In the genomic region with DNA sequence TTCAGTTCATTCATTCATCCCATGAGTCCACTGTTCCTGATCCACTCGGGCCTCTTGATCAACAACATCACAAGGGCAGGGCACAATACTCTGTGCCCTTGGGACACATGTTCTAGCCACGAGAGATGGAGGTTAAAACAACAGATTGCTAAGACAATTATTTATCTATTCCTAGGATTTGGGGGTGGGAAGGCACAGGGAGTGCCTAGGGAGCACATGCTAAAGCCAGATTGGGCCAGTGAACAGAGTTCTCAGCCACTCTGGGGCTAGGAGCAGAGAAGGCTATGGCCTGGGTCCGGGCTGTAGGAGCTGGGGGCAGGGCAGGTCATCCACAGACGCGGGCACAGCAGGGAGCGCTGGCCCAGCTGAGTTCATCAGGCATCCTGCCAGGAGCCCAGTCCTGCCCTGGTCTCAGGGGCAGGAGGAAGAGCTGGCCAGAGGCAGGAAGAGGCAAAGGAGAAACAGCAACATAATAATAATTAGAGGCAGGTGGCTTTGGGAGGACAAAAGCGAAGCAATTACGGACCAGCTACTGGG, we compare ENCODE assay signal across 13 mouse cellular contexts. TPM values are rescaled to one million over a fixed set of nuclear protein-coding genes. Genes with fewer than 3 reads are reported as not detected.
DNase-seq lines count a peak whose midpoint lies in the region; ATAC-seq and TF ChIP-seq lines count a peak whose summit lies in the region.
"Had no signal": no experiment of that assay in that cellular context is flagged by ENCODE, and none has a peak within 500 bp of the region (broad histone marks: within the 10 kb centered on the region; RNA-seq: fewer than 3 reads in every experiment).

No protein-coding gene starts in this region.

- DNase-seq in heart, postnatal 36 days = no peak
- no peak for DNase-seq in lung, postnatal 0 days (ENCODE audit: low spot score)
- DNase-seq in adrenal gland, postnatal 14 days = peak; percentile 88
- DNase-seq in lung, postnatal 4 days = peak; percentile 33 to 53
- no peak for DNase-seq in spleen, postnatal 4 days (ENCODE audit: low spot score in 2 of 2)

- H3K9ac ChIP-seq in heart, embryonic 12.5 days = no peak overlapping the region
- H3K9ac ChIP-seq in lung, embryonic 16.5 days (ENCODE audit: low read length) = no peak overlapping the region
- no peak overlapping the region for H3K9ac ChIP-seq in lung, postnatal 0 days (replicated peaks; ENCODE audit: low read depth)
- H3K9ac ChIP-seq: forebrain, embryonic 12.5 days; heart, embryonic 13.5 days had no signal

- no peak overlapping the region for H3K27ac ChIP-seq in heart, embryonic 12.5 days (ENCODE audit: poor library complexity, severe bottlenecking)
- no peak overlapping the region for H3K27ac ChIP-seq in lung, embryonic 16.5 days (ENCODE audit: low read length)
- H3K27ac ChIP-seq in lung, postnatal 0 days (ENCODE audit: low read length) = no peak overlapping the region
- H3K27ac ChIP-seq: forebrain, embryonic 12.5 days; heart, embryonic 13.5 days; macrophage had no signal

- no peak for TF ChIP-seq CTCF in lung, postnatal 0 days (IDR thresholded peaks at IDR 0.05)

- WGBS in heart, embryonic 12.5 days = 45% methylated on average over 8 of the region's 8 CpGs
- WGBS in lung, embryonic 16.5 days = 50% methylated on average over 8 of the region's 8 CpGs
- 32% methylated on average over 8 of the region's 8 CpGs for WGBS in lung, postnatal 0 days

- no peak overlapping the region for H3K4me2 ChIP-seq in heart, embryonic 12.5 days
- no peak overlapping the region for H3K4me2 ChIP-seq in lung, embryonic 16.5 days (ENCODE audit: low read depth, low read length)
- no peak overlapping the region for H3K4me2 ChIP-seq in lung, postnatal 0 days (replicated peaks; ENCODE audit: low read depth, low read length)
- H3K4me2 ChIP-seq: forebrain, embryonic 12.5 days; heart, embryonic 13.5 days had no signal

- intact Hi-C loops in heart, postnatal 36 days (cut with DNase I) = no loop called here

- peaks cover 29% of the 10 kb centered on the region for H3K4me1 ChIP-seq in heart, embryonic 12.5 days (replicated peaks)
- H3K4me1 ChIP-seq in lung, embryonic 16.5 days (replicated peaks; ENCODE audit: control insufficient read depth, insufficient read depth, low read length) = peaks cover 4% of the 10 kb centered on the region
- H3K4me1 ChIP-seq in lung, postnatal 0 days (ENCODE audit: insufficient read depth, low read depth, low read length) = no peaks in the 10 kb centered on the region

- 0 out of 2 replicates have a peak, but pooled peaks have one; percentile 11 for ATAC-seq in heart, embryonic 12.5 days (ENCODE audit: insufficient number of reproducible peaks, low FRiP score)
- peak; percentile 23; the same call in 1 of the 2 replicates for ATAC-seq in lung, embryonic 16.5 days (ENCODE audit: low read depth)
- ATAC-seq in lung, postnatal 0 days = no peak
- ATAC-seq: CD4-positive, CD25-positive, alpha-beta regulatory T cell, adult 4 months had no signal

- no peaks in the 10 kb centered on the region for H3K36me3 ChIP-seq in heart, embryonic 12.5 days
- H3K36me3 ChIP-seq in lung, embryonic 16.5 days (ENCODE audit: control insufficient read depth, insufficient read depth, low read length) = no peaks in the 10 kb centered on the region
- H3K36me3 ChIP-seq in lung, postnatal 0 days (ENCODE audit: insufficient read depth, low read length) = no peaks in the 10 kb centered on the region
- H3K36me3 ChIP-seq: forebrain, embryonic 12.5 days; heart, embryonic 13.5 days had no signal

- no peak for TF ChIP-seq EP300 in lung, postnatal 0 days (IDR thresholded peaks at IDR 0.05)

- H3K9me3 ChIP-seq in heart, embryonic 12.5 days (replicated peaks) = no peaks in the 10 kb centered on the region
- H3K9me3 ChIP-seq in lung, embryonic 16.5 days (ENCODE audit: control insufficient read depth, low read length) = no peaks in the 10 kb centered on the region
- H3K9me3 ChIP-seq in lung, postnatal 0 days (ENCODE audit: low read length) = no peaks in the 10 kb centered on the region
- H3K9me3 ChIP-seq: forebrain, embryonic 12.5 days; heart, embryonic 13.5 days had no signal

- H3K4me3 ChIP-seq in heart, embryonic 12.5 days = no peak overlapping the region
- no peak overlapping the region for H3K4me3 ChIP-seq in lung, embryonic 16.5 days (ENCODE audit: low read length)
- H3K4me3 ChIP-seq in lung, postnatal 0 days (ENCODE audit: low read depth, low read length) = no peak overlapping the region
- H3K4me3 ChIP-seq: forebrain, embryonic 12.5 days; heart, embryonic 13.5 days had no signal

- H3K27me3 ChIP-seq in heart, embryonic 12.5 days (replicated peaks) = peaks cover 19% of the 10 kb centered on the region
- H3K27me3 ChIP-seq in lung, embryonic 16.5 days (ENCODE audit: control insufficient read depth, insufficient read depth, low read depth, low read length) = no peaks in the 10 kb centered on the region
- H3K27me3 ChIP-seq in lung, postnatal 0 days (replicated peaks; ENCODE audit: insufficient read depth, low read length) = no peaks in the 10 kb centered on the region
- H3K27me3 ChIP-seq: forebrain, embryonic 12.5 days had no signal

RNA-seq across cellular contexts. Expression of a gene that starts 15.8 kb away (rescaled TPM):
- 7.0 and 7.8 TPM in 2 replicates for polyA plus RNA-seq in heart, embryonic 12.5 days (2016; fragmentation: Nextera tagmentation; extraction: Ambion mirVana)
- total RNA-seq in heart, postnatal 36 days (2021) = 10 to 100 TPM; 11.7 to 16.2 TPM
- polyA plus RNA-seq in lung, embryonic 16.5 days (2015; fragmentation: Nextera tagmentation; extraction: Ambion mirVana) = 2.6 and 2.9 TPM in 2 replicates
- polyA plus RNA-seq in lung, postnatal 0 days (2015; fragmentation: Nextera tagmentation; extraction: Ambion mirVana) = 2.9 and 3.1 TPM in 2 replicates
- 21.0 and 23.4 TPM in 2 replicates for total RNA-seq in adrenal gland, postnatal 14 days (2021)

RNA-seq across cellular contexts. Expression of a gene that starts 17.1 kb away (rescaled TPM):
- 25.5 and 32.2 TPM in 2 replicates for polyA plus RNA-seq in heart, embryonic 12.5 days (2016; fragmentation: Nextera tagmentation; extraction: Ambion mirVana)
- 1 to 10 TPM; 7.1 to 8.8 TPM for total RNA-seq in heart, postnatal 36 days (2021)
- polyA plus RNA-seq in lung, embryonic 16.5 days (2015; fragmentation: Nextera tagmentation; extraction: Ambion mirVana) = 0.50 and 0.77 TPM in 2 replicates
- 0.29 and 0.53 TPM in 2 replicates for polyA plus RNA-seq in lung, postnatal 0 days (2015; fragmentation: Nextera tagmentation; extraction: Ambion mirVana)
- total RNA-seq in adrenal gland, postnatal 14 days (2021) = 3.5 and 5.0 TPM in 2 replicates
- total RNA-seq: left cerebral cortex, postnatal 10 days; monocyte, adult 5-6 weeks had no signal
- polyA plus RNA-seq: CD4-positive, CD25-positive, alpha-beta regulatory T cell, adult 4 months had no signal

Comparison
In these comparisons a context has a peak if more than half of its experiments do, and no peak if none do; other contexts are left out.
1. DNase-seq: peak in adrenal gland, postnatal 14 days (single experiment) and lung, postnatal 4 days (2 of 2); none in heart, postnatal 36 days (0 of 2), lung, postnatal 0 days (single experiment) and spleen, postnatal 4 days (0 of 2).
2. RNA of a gene that starts 17.1 kb away (polyA plus RNA-seq): 25.5 to 32.2 TPM in heart, embryonic 12.5 days; 0.29 to 0.53 TPM in lung, postnatal 0 days and 0.50 to 0.77 TPM in lung, embryonic 16.5 days; every median in the first group is over 10 times any median in the second.